Mouse (Mus musculus): ENCODE results near the gene Vps13c.

Gene Vps13c

GRCm38 (mm10) chr9:67831359-67832045, 8.7 kb upstream of the Vps13c start:
- DNase-seq: no peak

DNA sequence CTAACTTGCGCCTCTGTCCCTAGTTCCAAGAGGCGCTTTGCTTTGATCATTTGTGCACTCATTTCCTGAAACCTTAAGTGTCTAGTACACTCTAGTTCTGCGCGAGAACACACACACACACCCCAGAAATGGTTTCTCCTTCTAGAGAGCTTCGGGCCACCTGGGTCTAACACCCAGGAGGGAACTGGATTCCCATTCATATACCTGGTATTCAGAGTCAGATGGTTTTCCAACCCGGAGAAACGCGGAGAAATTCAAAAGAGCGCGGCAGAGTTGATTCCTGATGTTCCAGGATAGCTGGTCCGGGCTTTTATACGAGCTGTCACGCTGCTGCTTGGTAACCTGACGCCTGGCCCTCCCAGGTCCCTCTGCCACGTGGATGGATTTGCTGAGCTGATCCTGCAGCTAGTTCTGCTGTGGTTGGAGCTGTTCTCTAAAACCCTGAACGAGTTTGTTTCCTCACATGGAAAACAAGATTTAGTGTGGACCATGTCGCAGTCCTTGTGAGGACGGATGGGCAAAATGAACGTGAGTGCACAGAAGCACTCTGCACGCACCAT, 8.1 kb upstream of the Vps13c start, which contains the start of gene C2cd4a:
Gene C2cd4a (minus strand): TSS at position 285 of the 560 bp plus-strand sequence.
- DNase-seq: no peak

DNA sequence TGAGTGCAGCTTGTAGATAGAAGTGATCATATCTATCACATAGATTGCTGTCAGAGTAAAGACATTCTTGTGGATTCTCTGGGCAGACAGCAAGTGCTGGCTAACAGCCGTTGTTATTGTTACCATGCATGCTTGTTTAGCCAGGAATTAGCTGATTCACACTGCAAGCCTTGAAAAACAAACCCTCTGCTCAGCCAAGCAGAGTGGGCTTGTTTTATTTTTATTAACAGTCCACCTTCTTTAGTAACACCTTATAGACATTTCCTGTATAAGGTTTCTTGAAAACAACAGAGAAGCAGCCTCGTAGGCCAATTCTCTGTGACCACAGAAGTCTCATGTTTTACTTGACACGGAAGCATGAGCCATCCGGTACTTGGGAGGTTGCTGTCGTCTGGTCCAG, 5.7 kb upstream of the Vps13c start:
- no peak for DNase-seq

DNA sequence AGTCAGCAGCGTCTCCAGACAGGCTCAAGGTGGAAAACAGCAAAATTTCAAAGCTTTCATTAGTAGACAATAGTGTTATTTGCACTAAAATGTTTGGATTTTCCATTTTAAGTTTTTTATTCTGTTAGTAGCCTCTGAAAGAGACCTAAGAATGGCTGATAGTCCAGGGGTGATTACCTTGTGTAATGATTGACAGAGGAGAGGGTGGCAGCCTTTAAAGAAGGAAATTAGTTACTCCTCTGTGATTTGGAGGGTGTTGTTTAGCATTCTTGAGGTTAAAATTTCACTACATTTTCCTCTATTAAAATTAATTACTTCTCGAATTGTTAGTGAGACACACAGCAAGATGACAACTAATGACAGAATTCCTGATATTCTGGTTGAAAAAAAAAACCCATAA, 2.9 kb upstream of the Vps13c start:
- no peak for DNase-seq

DNA sequence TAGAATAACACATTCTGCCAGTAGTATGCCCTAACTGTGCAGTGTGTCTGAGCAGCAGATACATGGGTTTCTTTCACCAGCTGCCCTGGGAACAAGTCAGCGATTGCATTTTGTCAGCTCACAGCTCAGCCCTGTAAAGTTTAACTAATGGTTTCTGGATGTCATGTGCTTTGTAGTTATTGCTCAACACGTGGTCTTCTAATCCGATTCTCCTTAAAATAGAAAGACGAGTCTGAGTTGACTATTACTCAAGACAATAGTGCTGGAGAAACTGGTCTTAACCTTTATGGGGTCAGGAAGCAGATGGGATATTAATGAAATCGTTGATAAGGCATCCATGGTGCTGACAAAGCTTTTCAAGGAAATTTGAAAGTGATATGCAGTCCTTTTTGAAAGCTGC, 2.6 kb downstream of the Vps13c start:
- DNase-seq: no peak

GRCm38 (mm10) chr9:67845012-67845411, 4.8 kb downstream of the Vps13c start:
- no peak for DNase-seq

GRCm38 (mm10) chr9:67845648-67846047, 5.5 kb downstream of the Vps13c start:
- peak; percentile 36 to 66 for DNase-seq

DNA sequence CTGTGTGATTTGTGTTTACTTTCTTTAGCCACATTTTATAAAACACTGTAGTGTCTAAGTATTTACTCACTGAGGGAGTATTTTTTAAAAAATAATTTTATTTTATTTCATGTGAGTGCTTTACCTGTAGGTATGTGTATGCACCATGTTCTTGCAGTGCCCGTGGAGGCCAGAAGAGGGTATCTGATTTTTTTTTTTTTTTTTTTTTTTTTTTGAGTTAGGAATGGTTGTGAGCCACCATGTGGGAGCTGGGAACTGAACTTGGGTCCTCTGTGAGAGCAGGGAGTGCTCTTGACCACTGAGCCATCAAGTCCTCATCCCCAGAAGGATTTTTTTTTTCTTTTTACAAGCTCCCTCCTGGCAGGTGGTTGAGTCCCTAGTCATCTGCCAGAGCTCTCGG, 5.9 kb downstream of the Vps13c start:
- no peak for DNase-seq

DNA sequence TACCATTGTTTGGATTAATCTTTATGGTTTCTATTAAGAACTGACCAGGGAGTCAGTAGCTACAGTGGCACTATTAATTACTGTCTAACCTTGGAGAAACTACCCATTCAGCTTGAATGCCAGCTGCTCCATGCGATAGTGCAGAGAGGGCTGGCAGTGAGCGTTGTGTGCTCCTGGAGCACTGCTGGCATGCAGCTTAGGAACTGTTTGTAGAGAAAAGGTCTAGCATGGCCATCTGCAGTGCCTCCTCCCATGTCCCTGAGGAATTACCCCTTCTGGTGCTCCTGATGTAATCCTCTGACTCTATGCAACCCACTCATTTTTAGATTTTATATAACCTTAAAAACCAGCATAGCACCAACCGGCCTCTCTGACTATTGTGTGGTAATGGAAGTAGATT, 7.4 kb downstream of the Vps13c start:
- DNase-seq: no peak

GRCm38 (mm10) chr9:67849397-67849796, 9.2 kb downstream of the Vps13c start:
- no peak for DNase-seq

DNA sequence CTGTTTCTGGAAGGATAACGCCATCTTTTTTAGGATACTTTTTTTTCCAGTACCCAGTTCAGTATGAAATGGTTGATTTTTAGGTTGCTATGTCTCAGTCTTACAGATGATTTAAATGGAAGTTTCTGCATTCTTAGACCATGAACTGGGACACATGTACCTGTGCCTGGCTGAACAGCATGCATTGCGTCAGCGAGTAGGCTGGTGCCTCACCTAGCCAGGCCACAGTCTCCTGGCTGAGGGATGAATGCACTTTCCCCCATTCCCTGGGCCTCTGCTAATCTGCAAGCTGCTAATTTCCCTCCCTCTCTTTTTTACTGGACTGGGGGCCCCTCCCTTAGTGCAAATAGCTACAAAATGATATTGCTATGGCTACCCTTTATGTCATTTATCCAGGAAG, 9.7 kb downstream of the Vps13c start:
- DNase-seq: no peak

DNA sequence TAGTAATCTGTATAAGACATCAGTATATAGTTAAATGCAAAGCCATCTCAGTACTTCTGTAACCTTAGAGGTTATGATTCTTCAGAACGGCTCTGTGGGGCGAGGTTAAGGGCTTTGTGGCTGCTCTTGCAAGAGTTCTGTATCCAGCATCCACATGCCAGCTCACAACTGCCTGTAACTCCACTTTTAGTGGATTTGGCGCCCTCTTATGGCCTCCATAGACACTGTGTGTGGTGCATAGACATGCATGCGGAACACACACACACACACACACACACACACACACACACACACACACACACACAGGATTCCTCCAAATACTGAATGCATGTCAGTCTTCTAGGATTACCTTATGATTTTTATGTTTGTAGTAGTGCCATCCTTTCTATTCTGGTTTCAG, 11.0 kb downstream of the Vps13c start:
- no peak for DNase-seq

DNA sequence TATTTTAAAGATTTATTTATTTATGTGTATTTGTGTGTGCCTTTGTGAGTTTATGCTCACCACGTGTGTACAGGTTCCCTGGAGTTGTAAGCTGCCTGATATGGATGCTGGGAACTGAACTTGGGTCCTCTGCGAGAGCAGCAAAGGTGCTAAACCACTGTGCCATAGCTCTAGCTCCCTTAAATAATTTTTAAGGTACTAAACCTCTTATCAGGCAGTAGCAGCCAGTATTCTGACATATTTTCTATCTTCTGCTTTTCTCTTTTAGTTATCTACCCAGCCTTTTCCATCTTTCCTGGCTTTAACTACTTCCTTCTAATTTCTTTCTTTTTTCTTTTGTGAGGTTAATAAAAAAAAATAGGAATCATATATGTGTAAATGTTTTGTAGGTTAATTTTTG, 20.1 kb downstream of the Vps13c start:
- DNase-seq: no peak

DNA sequence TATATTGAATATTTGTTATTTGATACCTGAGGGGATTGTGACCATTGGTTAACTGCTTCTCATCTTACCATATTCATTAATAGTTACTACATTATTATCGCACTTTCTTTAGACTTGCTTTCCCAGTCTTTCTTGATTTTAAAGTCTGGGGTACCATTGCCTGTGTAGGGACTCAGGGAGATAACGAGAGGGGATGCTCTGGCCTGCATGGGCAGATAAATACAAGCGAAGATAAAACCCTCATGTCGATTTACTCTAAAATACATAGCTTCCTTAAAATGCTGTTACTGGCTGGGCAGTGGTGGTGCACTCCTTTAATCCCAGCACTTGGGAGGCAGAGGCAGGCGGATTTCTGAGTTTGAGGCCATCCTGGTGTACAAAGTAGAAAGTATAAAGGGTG, 23.1 kb downstream of the Vps13c start:
- no peak for DNase-seq

DNA sequence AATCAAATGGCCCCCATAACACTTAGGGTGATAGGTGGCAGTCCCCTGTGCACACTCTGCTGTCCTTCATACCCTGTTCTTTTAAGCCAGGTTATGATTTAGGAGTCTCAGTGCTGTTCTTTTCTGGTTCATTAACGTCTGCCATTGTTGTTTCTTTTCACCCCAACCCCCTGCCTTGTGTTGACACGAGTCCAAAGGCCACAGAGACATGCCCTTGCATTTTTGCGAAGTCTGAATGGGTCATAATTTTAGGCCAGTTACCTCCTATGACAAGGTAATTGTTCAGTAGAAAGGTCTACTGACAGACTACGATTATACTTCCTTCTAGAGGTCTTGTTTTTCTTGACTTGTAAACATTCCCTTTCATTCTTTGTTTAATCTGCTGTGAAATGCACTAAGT, 23.8 kb downstream of the Vps13c start:
- no peak for DNase-seq

DNA sequence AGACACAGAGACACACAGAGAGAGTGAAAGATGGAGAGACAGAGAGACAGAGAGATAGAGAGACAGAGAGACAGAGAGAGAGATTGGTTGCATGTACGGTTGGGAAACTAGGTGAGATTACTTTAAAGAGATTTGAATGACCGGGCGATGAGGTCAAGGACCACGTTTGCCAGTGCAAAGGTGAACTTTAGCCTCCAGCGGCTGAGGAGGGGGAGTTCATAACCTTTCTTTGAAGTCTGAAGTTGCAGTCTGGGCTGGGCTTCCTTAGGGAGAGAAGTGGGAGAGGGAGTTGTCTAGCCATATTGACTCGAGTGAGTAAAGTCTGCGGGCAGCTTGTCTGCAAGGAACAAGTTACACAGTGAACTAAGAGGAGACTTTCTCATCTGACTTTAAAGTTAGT, 25.2 kb downstream of the Vps13c start:
- DNase-seq: no peak

GRCm38 (mm10) chr9:67867411-67867810, 27.2 kb downstream of the Vps13c start:
- DNase-seq: no peak

GRCm38 (mm10) chr9:67869691-67870450, 29.7 kb downstream of the Vps13c start:
- no peak for DNase-seq

DNA sequence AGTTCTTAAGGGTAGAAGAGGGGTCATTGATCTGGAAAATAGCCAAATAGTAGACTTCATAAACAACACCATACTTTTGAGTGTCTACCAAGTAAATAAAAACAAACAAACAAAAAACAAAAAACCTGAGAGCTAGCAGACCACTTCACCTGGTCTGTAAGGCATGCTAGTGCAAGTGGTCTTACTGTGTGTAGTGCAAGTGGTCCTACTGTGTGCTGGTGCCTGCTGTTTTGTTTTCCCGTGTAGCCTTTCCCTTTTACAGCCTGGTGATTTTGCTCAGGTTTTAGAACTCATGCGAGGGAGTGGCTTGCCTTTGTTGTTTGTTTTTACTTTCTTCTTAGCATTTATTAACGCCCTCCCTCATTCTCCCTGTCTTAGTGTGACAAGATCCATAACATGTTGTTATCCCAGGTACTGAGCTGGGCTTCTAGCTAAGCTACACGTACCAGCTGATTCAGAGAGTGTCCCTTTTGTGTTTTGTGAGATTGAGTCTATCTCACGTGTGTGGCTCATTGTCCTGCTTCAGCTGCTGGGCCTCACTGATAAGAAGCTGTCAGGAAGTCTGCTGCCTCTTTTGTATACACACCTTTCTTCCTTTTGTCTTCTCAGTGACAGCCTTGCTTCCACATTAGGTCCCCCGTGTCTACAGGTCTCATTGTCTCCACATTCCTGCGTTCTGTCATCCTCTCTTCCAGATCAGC, 34.5 kb downstream of the Vps13c start:
- no peak for DNase-seq

- no peak for DNase-seq
These were observed 35.1 kb downstream of the Vps13c start for GRCm38 (mm10) chr9:67875337-67875736.

DNA sequence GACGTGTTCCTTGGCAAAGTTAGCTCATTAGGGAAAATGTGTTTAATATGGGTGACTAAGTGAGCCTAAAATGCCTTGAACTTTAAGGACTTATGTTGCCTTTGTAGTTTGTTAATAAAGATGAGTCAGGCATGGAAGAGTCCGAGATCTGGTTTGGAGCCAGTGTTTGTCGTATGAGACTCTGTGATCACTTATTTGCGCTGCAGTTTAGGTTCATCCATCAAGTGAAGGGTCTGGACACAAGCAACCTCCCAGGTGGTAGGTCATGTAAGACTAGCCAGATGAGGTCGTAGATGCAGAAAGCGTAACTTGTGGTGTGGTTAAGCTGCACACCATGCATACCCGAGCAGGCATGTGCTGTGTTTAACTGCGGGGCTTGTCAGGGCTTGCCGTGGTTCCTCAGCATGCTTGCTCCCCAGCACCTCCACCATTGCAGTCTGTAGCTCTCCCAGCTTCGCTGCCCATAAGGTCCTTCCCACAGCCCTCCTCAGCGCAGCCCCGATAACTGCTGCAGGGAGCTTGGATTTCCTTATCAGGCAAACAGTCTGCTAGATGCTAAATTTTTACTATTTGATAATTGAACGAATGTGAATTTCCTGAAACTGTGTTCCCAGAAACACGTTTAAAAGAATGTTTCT, 37.0 kb downstream of the Vps13c start:
- no peak for DNase-seq

- no peak for DNase-seq
These were observed 38.1 kb downstream of the Vps13c start for GRCm38 (mm10) chr9:67878197-67878769.

Data from thymus, adult 18-20 months (tissue).